Mouse (Mus musculus) olfactory bulb, adult 2 months (tissue): Measurements from ENCODE around the gene Rbsn.

Experiments
- CTCF ChIP-seq: fragments of 200-500 bp; IDR thresholded peaks from 2 replicates; pipeline ENCODE4 v1.5.1; 2012; ENCODE audit warnings: low read depth, mild to moderate bottlenecking, low read length, moderate library complexity; ENCODE audit not compliant: insufficient read depth
- POLR2A ChIP-seq: fragments of 200-500 bp; IDR thresholded peaks from 2 replicates; pipeline ENCODE4 v1.6.1; 2012; ENCODE audit warnings: mild to moderate bottlenecking, low read depth, low read length, moderate library complexity; ENCODE audit not compliant: insufficient read depth

- no peak for TF ChIP-seq CTCF
- no peak for TF ChIP-seq POLR2A
Observed at GRCm38 (mm10) chr6:92221604-92222003, 6.9 kb upstream of the Rbsn start.
